Mouse (Mus musculus): ENCODE data around the gene Olfr1152.

GRCm38 (mm10) chr2:87830233-87830632, 36.1 kb upstream of the Olfr1152 start, which contains the start of gene Olfr1148:
- TF ChIP-seq USF1 (IDR thresholded peaks at IDR 0.05; ENCODE audit: low read depth): no peak
- no peak for TF ChIP-seq POLR2A (IDR thresholded peaks at IDR 0.05; ENCODE audit: insufficient read length, low read depth)
- TF ChIP-seq MYOG (IDR thresholded peaks at IDR 0.05; ENCODE audit: control insufficient read depth in 1 of 3, insufficient read depth in 1 of 3, insufficient read length in 2 of 3, low read depth in 2 of 3): no peak

Measured in myocyte (in vitro differentiated cells).